Mouse (Mus musculus) liver, adult 2 months (tissue): Measurements from ENCODE around the gene Osbp2.

ENCODE experiments used
- CTCF ChIP-seq: fragments of 200-500 bp; IDR thresholded peaks from 2 replicates; pipeline ENCODE4 v1.5.1; 2011; ENCODE audit warnings: low read depth, low read length, control low read depth
- POLR2A ChIP-seq: fragments of 200-500 bp; IDR thresholded peaks from 2 replicates; pipeline ENCODE4 v1.6.1; 2011; ENCODE audit warnings: low read length, control low read depth; ENCODE audit not compliant: insufficient read depth; ENCODE audit errors: extremely low read depth

- peak; percentile 45 for TF ChIP-seq CTCF
- no peak for TF ChIP-seq POLR2A
Measured at GRCm38 (mm10) chr11:3805362-3805761, 58.3 kb downstream of the Osbp2 start.
